Mouse (Mus musculus): ENCODE measurements around the gene Tbc1d21. TPM values are rescaled to one million over a fixed set of nuclear protein-coding genes. Genes with fewer than 3 reads are reported as not detected.

The Tbc1d21 gene
- polyA plus RNA-seq, 1 experiment: not detected

DNA sequence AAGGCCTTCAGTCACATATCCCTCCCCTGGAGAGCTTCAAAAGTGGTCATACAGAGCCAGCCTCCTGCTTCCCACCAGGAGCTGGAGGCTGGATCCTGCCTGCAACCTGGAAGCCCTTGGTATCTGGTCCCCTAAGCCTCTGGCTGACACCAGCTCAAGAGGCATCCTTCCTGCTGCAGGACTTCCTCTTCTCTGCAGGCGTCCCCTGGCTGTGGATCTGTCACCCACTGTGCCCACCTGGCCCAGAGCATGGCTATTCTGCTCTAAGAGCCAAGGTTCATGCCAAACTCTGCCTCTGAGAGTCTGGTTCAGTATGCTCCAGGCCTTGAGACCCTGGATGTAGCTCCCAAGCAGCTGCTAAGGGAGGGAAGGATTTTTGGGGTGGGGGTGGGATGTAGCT, 23.6 kb upstream of the Tbc1d21 start:
- WGBS: 0% methylated on average over 1 of the region's 1 CpGs

DNA sequence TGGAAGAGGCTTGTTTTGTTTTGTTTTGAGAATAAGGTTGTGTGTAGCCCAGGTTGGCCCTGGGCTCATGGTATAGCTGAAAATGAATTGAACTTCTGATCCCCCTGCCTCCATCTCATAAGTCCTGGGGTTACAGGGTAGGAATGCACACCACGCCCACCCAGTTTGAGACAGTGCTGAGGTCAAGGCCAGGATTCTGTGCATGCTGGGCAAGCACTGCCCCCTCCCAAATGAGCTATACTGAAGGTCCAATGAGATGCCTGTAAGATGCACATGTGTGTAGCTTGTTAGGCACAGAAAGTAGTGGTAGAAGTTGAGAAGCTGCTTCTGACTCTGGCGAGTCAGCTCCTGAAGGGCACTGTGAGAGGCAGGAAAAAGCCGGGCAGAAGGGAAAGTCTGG, 18.1 kb upstream of the Tbc1d21 start:
- no peak for TF ChIP-seq POLR2A (IDR thresholded peaks at IDR 0.05; ENCODE audit: borderline replicate concordance, control insufficient read depth, low read depth, low read length)
- TF ChIP-seq CTCF (IDR thresholded peaks at IDR 0.05; ENCODE audit: control insufficient read depth, insufficient read depth, low read length): no peak
- H3K4me1 ChIP-seq (ENCODE audit: control insufficient read depth, insufficient read depth, low read length): no peaks in the 10 kb centered on the region
- H3K4me3 ChIP-seq (replicated peaks; ENCODE audit: control insufficient read depth, low read depth, low read length): no peak overlapping the region
- 66% methylated on average over 3 of the region's 3 CpGs for WGBS
- H3K27ac ChIP-seq (ENCODE audit: control insufficient read depth, insufficient read depth, low read depth, low read length, poor library complexity): no peak overlapping the region

More for the DNA sequence above, 23.6 kb upstream of the Tbc1d21 start:
- TF ChIP-seq POLR2A (IDR thresholded peaks at IDR 0.05; ENCODE audit: borderline replicate concordance, control insufficient read depth, low read depth, low read length) (no peak), CTCF (IDR thresholded peaks at IDR 0.05; ENCODE audit: control insufficient read depth, insufficient read depth, low read length) (no peak)
- no peak overlapping the region for H3K4me3 ChIP-seq (replicated peaks; ENCODE audit: control insufficient read depth, low read depth, low read length)
- no peak overlapping the region for H3K27ac ChIP-seq (ENCODE audit: control insufficient read depth, insufficient read depth, low read depth, low read length, poor library complexity)
- no peaks in the 10 kb centered on the region for H3K4me1 ChIP-seq (ENCODE audit: control insufficient read depth, insufficient read depth, low read length)

DNA sequence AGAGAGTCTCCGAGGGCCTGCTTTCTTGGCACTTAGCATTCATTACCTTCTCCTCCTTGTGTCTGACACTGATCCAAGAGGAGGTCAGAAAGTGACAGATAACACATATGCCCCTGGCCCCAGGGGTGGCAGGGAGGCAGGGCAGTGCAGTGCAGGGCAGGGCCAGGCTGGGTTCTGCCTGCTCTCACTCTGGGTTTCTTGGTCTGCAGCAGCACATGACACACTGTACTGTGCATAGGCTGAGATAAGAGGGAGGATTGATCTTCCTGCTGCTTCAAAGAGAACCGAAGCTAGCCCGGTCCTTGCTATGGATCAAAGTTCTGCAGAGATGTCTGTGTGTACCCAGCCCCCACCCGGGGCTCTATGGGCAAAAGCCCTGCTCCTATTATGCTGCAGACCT, 8.6 kb upstream of the Tbc1d21 start:
- no peak for TF ChIP-seq POLR2A (IDR thresholded peaks at IDR 0.05; ENCODE audit: borderline replicate concordance, control insufficient read depth, low read depth, low read length)
- TF ChIP-seq CTCF (IDR thresholded peaks at IDR 0.05; ENCODE audit: control insufficient read depth, insufficient read depth, low read length): no peak
- 73% methylated on average over 4 of the region's 4 CpGs for WGBS
- no peak overlapping the region for H3K4me3 ChIP-seq (replicated peaks; ENCODE audit: control insufficient read depth, low read depth, low read length)

DNA sequence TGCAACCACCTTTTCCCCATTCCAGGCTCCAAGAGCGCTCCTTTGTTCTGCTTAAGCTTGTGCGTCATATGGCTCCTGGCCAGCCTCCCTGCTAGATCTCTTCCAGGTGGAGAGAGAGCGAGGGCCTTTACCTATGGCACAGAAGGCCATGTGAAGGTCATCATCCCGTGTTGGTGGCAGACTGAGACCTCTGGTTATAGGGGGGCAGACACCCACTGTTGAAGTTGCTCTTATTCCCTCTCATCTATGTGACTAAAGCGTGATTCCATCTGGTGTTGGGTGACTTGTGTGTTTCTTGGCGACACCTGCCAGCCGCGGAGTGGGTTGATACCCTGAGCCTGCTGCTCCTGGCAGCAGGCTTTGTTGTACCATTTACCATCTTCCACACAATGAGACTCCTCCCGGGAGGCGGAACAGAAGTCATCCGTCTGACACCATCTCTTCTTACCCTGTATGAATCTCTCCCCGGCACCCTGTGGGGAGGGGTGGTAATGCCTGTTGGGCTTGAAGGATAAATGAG, 3.7 kb upstream of the Tbc1d21 start:
- TF ChIP-seq CTCF (IDR thresholded peaks at IDR 0.05; ENCODE audit: control insufficient read depth, insufficient read depth, low read length): no peak
- no peak for TF ChIP-seq POLR2A (IDR thresholded peaks at IDR 0.05; ENCODE audit: borderline replicate concordance, control insufficient read depth, low read depth, low read length)
- no peak overlapping the region for H3K27ac ChIP-seq (ENCODE audit: control insufficient read depth, insufficient read depth, low read depth, low read length, poor library complexity)
- no peaks in the 10 kb centered on the region for H3K4me1 ChIP-seq (ENCODE audit: control insufficient read depth, insufficient read depth, low read length)
- H3K4me3 ChIP-seq (replicated peaks; ENCODE audit: control insufficient read depth, low read depth, low read length): no peak overlapping the region
- 78% methylated on average over 12 of the region's 12 CpGs for WGBS

More for the DNA sequence above, 8.6 kb upstream of the Tbc1d21 start:
- Histone ChIP-seq H3K4me1 (ENCODE audit: control insufficient read depth, insufficient read depth, low read length) (no peaks in the 10 kb centered on the region), H3K27ac (ENCODE audit: control insufficient read depth, insufficient read depth, low read depth, low read length, poor library complexity) (no peak overlapping the region)

DNA sequence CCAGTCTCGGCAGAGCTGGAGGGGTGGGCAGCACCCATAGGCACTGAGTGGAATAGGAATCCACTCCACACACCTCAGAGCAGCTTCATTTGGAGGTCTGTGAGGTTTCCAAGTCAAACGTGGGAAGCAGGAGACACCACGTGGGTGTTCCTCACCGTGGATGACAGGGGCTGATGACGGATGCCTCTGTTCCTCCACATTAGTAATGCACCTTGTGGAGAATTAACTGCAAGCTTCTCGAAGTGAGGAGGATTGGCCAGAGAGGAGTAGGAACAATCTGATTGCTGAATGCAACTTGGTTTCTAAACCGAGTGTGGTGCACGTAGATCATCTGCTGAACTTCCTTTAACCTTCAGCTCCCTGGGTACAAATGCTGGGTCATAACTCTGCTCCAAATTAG, 1.7 kb upstream of the Tbc1d21 start:
- WGBS: 30% methylated on average over 8 of the region's 8 CpGs
- TF ChIP-seq POLR2A (IDR thresholded peaks at IDR 0.05; ENCODE audit: borderline replicate concordance, control insufficient read depth, low read depth, low read length): no peak
- TF ChIP-seq CTCF (IDR thresholded peaks at IDR 0.05; ENCODE audit: control insufficient read depth, insufficient read depth, low read length): no peak
- Histone ChIP-seq H3K27ac (ENCODE audit: control insufficient read depth, insufficient read depth, low read depth, low read length, poor library complexity) (no peak overlapping the region), H3K4me3 (replicated peaks; ENCODE audit: control insufficient read depth, low read depth, low read length) (no peak overlapping the region), H3K4me1 (ENCODE audit: control insufficient read depth, insufficient read depth, low read length) (no peaks in the 10 kb centered on the region)

GRCm38 (mm10) chr9:58369644-58370043, 611 bp downstream of the Tbc1d21 start:
- TF ChIP-seq POLR2A (IDR thresholded peaks at IDR 0.05; ENCODE audit: borderline replicate concordance, control insufficient read depth, low read depth, low read length): no peak
- TF ChIP-seq CTCF (IDR thresholded peaks at IDR 0.05; ENCODE audit: control insufficient read depth, insufficient read depth, low read length): no peak
- Histone ChIP-seq H3K27ac (ENCODE audit: control insufficient read depth, insufficient read depth, low read depth, low read length, poor library complexity) (no peak overlapping the region), H3K4me3 (replicated peaks; ENCODE audit: control insufficient read depth, low read depth, low read length) (no peak overlapping the region), H3K4me1 (ENCODE audit: control insufficient read depth, insufficient read depth, low read length) (no peaks in the 10 kb centered on the region)
- 61% methylated on average over 6 of the region's 6 CpGs for WGBS

- H3K4me3 ChIP-seq (replicated peaks; ENCODE audit: control insufficient read depth, low read depth, low read length): no peak overlapping the region
- TF ChIP-seq CTCF (IDR thresholded peaks at IDR 0.05; ENCODE audit: control insufficient read depth, insufficient read depth, low read length) (no peak), POLR2A (IDR thresholded peaks at IDR 0.05; ENCODE audit: borderline replicate concordance, control insufficient read depth, low read depth, low read length) (no peak)
- H3K4me1 ChIP-seq (ENCODE audit: control insufficient read depth, insufficient read depth, low read length): no peaks in the 10 kb centered on the region
- no peak overlapping the region for H3K27ac ChIP-seq (ENCODE audit: control insufficient read depth, insufficient read depth, low read depth, low read length, poor library complexity)
- 79% methylated on average over 8 of the region's 8 CpGs for WGBS
Measured at GRCm38 (mm10) chr9:58364325-58364724, 5.9 kb downstream of the Tbc1d21 start.

DNA sequence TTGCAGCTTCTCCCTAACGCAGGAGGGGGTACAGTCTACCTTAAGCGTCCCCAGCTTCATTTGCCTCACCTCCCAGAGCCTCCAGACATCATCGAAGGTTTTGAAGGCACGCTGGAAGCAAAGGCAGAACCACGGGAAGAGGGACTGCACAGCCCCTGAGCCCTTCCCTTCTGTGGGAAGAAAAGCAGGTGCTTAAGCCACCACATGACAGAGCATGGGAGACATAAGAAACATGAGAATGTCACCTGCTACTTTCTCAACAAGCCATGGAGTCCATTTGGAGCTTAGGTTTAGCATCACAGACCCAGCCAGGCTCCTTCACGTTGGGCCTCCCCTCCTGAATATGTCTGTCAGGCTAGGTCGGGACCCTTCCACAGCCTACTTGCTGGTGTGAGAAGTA, 8.3 kb downstream of the Tbc1d21 start:
- Histone ChIP-seq H3K27ac (ENCODE audit: control insufficient read depth, insufficient read depth, low read depth, low read length, poor library complexity) (no peak overlapping the region), H3K4me3 (replicated peaks; ENCODE audit: control insufficient read depth, low read depth, low read length) (no peak overlapping the region), H3K4me1 (ENCODE audit: control insufficient read depth, insufficient read depth, low read length) (no peaks in the 10 kb centered on the region)
- WGBS: 73% methylated on average over 7 of the region's 7 CpGs
- TF ChIP-seq CTCF (IDR thresholded peaks at IDR 0.05; ENCODE audit: control insufficient read depth, insufficient read depth, low read length) (no peak), POLR2A (IDR thresholded peaks at IDR 0.05; ENCODE audit: borderline replicate concordance, control insufficient read depth, low read depth, low read length) (no peak)

GRCm38 (mm10) chr9:58361373-58361772, 8.9 kb downstream of the Tbc1d21 start:
- H3K4me1 ChIP-seq (ENCODE audit: control insufficient read depth, insufficient read depth, low read length): no peaks in the 10 kb centered on the region
- H3K4me3 ChIP-seq (replicated peaks; ENCODE audit: control insufficient read depth, low read depth, low read length): no peak overlapping the region
- TF ChIP-seq CTCF (IDR thresholded peaks at IDR 0.05; ENCODE audit: control insufficient read depth, insufficient read depth, low read length) (no peak), POLR2A (IDR thresholded peaks at IDR 0.05; ENCODE audit: borderline replicate concordance, control insufficient read depth, low read depth, low read length) (no peak)
- WGBS: 68% methylated on average over 1 of the region's 1 CpGs
- H3K27ac ChIP-seq (ENCODE audit: control insufficient read depth, insufficient read depth, low read depth, low read length, poor library complexity): no peak overlapping the region
